Mouse (Mus musculus) liver, postnatal 0 days (tissue): ENCODE data around the gene Khdrbs1.

ENCODE experiments used
- CTCF ChIP-seq: sonication (generic); IDR thresholded peaks from 2 replicates; pipeline ENCODE4 v1.5.1; 2016; ENCODE audit warnings: antibody characterized with exemption, low read depth
- EP300 ChIP-seq: IDR thresholded peaks from 2 replicates; pipeline ENCODE4 v1.6.1; 2016; ENCODE audit warnings: antibody characterized with exemption, low read depth, mild to moderate bottlenecking

DNA sequence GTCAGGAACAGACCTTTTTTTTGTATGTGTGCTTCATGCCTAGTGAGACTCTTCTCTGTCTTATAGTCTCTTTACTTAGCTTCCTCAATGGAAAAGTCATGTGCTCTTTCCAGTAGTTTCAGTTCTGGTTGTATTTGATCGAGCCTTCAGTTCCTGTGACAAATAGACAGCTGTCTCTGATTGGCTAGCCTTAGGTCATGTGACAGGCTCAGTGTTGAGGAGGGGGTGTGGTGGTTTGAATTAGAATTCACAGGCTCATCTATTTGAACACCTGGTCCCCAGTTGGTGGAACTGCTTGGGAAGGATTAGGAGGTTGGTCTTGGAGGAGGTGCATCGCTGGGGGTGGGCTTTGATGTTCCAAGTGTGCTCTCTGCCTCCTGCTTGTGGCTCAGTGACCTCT is 47.5 kb upstream of the Khdrbs1 start:
- TF ChIP-seq CTCF (no peak), EP300 (no peak)
